Mouse (Mus musculus) liver, adult 2 months (tissue): ENCODE data around the gene Rad51b.

Experiments
- CTCF ChIP-seq: fragments of 200-500 bp; IDR thresholded peaks from 2 replicates; pipeline ENCODE4 v1.5.1; 2011; ENCODE audit warnings: low read depth, low read length, control low read depth
- POLR2A ChIP-seq: fragments of 200-500 bp; IDR thresholded peaks from 2 replicates; pipeline ENCODE4 v1.6.1; 2011; ENCODE audit warnings: low read length, control low read depth; ENCODE audit not compliant: insufficient read depth; ENCODE audit errors: extremely low read depth

GRCm38 (mm10) chr12:79385199-79385598 is 88.1 kb downstream of the Rad51b start:
- no peak for TF ChIP-seq CTCF
- TF ChIP-seq POLR2A: no peak
